Mouse (Mus musculus): ENCODE measurements around the gene Mmp17.

GRCm38 (mm10) chr5:129538826-129539225, 45.1 kb upstream of the Mmp17 start:
- no peak for TF ChIP-seq CTCF (conservative IDR thresholded peaks at IDR 0.05; ENCODE audit: low read length)
- TF ChIP-seq POU5F1 (IDR thresholded peaks at IDR 0.05; ENCODE audit: borderline replicate concordance, low read length) = no peak

Data from E14TG2a.4 (cell line).